Mouse (Mus musculus) C2C12 (cell line): ENCODE results near the gene Txndc9. TPM values are rescaled to one million over a fixed set of nuclear protein-coding genes. Genes with fewer than 3 reads are reported as not detected.
A peak's percentile ranks its signal among the peaks of the same experiment; 100 is the strongest.
"Not testable (repeated sequence)": the region's sequence is repeated elsewhere in the genome, so short reads cannot be mapped to it uniquely, and the experiment has no call there.

Source experiments
- H3K27me3 ChIP-seq: one replicate; pipeline ENCODE4 v1.6.1; 2011; ENCODE audit not compliant: control insufficient read depth, insufficient read depth, insufficient read length
- H3K36me3 ChIP-seq: one replicate; pipeline ENCODE4 v1.6.1; 2011; ENCODE audit not compliant: control insufficient read depth, insufficient read depth
- H3K4me3 ChIP-seq: one replicate; pipeline ENCODE4 v1.5.1; 2011; ENCODE audit warnings: mild to moderate bottlenecking, control low read depth; ENCODE audit not compliant: poor library complexity, insufficient read depth, severe bottlenecking
- H3K79me2 ChIP-seq: one replicate; pipeline ENCODE4 v1.6.1; 2011; ENCODE audit not compliant: control insufficient read depth, insufficient read depth
- H3K79me3 ChIP-seq: one replicate; pipeline ENCODE4 v1.6.1; 2011; ENCODE audit warnings: low read depth, control low read depth
- H3ac ChIP-seq: one replicate; pipeline ENCODE3; 2011; ENCODE audit warnings: low read depth; ENCODE audit not compliant: control insufficient read depth, insufficient read length
- CEBPB ChIP-seq: IDR thresholded peaks from one replicate; pipeline ENCODE4 v1.6.1; 2011; ENCODE audit warnings: low read depth, mild to moderate bottlenecking, control low read depth, moderate library complexity
- CTCF ChIP-seq: IDR thresholded peaks from one replicate; pipeline ENCODE4 v1.5.1; 2011; ENCODE audit not compliant: control insufficient read depth, insufficient read depth, insufficient read length
- FOSL1 ChIP-seq: IDR thresholded peaks from one replicate; pipeline ENCODE4 v1.8.0; 2011; ENCODE audit warnings: mild to moderate bottlenecking, low read length; ENCODE audit not compliant: poor library complexity, insufficient read depth, severe bottlenecking
- MAX ChIP-seq: IDR thresholded peaks from one replicate; pipeline ENCODE4 v1.6.1; 2011; ENCODE audit warnings: mild to moderate bottlenecking, control low read depth
- MYOD1 ChIP-seq: IDR thresholded peaks from one replicate; pipeline ENCODE4 v1.6.1; 2011; ENCODE audit warnings: low read depth; ENCODE audit not compliant: control insufficient read depth, insufficient read length
- MYOG ChIP-seq: IDR thresholded peaks from one replicate; pipeline ENCODE4 v1.6.1; 2011; ENCODE audit not compliant: control insufficient read depth, insufficient read length; ENCODE audit errors: extremely low read depth
- USF1 ChIP-seq: IDR thresholded peaks from one replicate; pipeline ENCODE4 v1.6.1; 2011; ENCODE audit warnings: low read depth, mild to moderate bottlenecking, control low read depth, moderate library complexity
- polyA plus RNA-seq: library from polyadenylated mRNA; unstranded; fragments of >200 nt; fragmentation: generic; extraction: Trizol; gene quantifications from one replicate; pipeline ENCODE4 v1.2.1, GENCODE M21; 2012; ENCODE audit warnings: missing spikeins

The Txndc9 gene
- polyA plus RNA-seq, 1 experiment: 41.1 TPM

DNA sequence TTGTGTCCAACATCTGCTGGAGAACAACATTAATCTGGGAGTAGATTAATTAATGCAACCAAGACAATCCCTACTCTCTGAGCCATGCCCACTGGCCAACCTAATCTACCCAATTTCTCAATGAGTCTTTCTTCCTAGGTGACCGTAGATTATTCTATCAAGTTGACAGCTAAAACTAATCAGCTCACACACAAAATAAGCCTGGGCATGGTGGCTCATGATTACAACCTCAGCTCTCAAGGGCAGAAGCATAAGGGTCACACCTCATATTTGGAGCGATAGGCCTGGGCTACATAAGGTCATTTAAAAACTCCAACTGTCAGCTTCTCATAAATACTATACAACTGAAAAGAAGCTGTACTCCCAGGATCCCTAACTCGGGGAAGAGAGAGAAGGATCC lies 1.5 kb downstream of the Txndc9 start:
- Histone ChIP-seq H3K79me2 (peaks cover 96% of the 10 kb centered on the region), H3ac (peak overlapping the region; percentile 82), H3K4me3 (peak overlapping the region; percentile 74), H3K27me3 (no peaks in the 10 kb centered on the region), H3K79me3 (peaks cover 63% of the 10 kb centered on the region), H3K36me3 (peaks cover 41% of the 10 kb centered on the region)
- TF ChIP-seq CEBPB (no peak), MYOD1 (no peak), MYOG (no peak), USF1 (no peak), CTCF (no peak), MAX (no peak), FOSL1 (no peak)

GRCm38 (mm10) chr1:37987856-37988255 lies 9.8 kb downstream of the Txndc9 start:
- Histone ChIP-seq H3K36me3 (peaks cover 73% of the 10 kb centered on the region), H3K79me3 (peaks cover 6% of the 10 kb centered on the region), H3ac (no peak overlapping the region), H3K4me3 (no peak overlapping the region), H3K79me2 (peaks cover 14% of the 10 kb centered on the region), H3K27me3 (no peaks in the 10 kb centered on the region)
- TF ChIP-seq MAX: no peak
- TF ChIP-seq USF1: no peak

DNA sequence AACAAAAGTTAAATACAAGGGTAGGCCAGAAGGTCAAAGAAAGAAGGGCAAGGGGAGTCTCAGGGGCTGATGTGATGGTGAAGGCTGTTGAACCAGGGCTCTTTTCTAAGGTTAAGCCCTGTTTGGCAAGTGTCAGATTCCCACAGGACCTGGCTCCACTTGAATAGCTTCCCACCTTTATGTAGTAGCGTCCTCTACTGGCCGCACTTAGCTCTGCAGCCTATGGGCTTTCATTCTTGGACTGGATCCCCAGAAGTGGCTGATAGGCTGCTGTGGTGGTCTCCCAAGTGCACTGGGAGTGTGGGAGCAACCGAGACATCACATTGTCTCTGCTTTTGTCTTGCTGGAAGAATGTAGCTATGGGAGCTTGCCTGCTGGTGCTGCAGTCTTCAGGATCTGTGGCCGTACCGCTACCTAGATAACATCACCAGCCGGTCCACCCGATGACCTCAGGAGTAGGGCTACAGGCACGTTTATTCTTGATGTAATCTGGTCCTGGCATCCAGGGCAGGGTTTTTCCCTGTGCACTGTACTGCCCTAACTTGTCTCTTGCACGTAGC lies 11.8 kb downstream of the Txndc9 start:
- H3K27me3 ChIP-seq: no peaks in the 10 kb centered on the region
- TF ChIP-seq CTCF (peak; percentile 3), MYOG (no peak), CEBPB (no peak), MAX (no peak)
- no peaks in the 10 kb centered on the region for H3K79me2 ChIP-seq
- peaks cover 53% of the 10 kb centered on the region for H3K36me3 ChIP-seq
- no peak overlapping the region for H3K4me3 ChIP-seq
- H3ac ChIP-seq: no peak overlapping the region
- H3K79me3 ChIP-seq: no peaks in the 10 kb centered on the region

GRCm38 (mm10) chr1:37984326-37984725 lies 13.4 kb downstream of the Txndc9 start:
- no peaks in the 10 kb centered on the region for H3K27me3 ChIP-seq
- H3K36me3 ChIP-seq: peaks cover 37% of the 10 kb centered on the region
- H3K79me3 ChIP-seq: no peaks in the 10 kb centered on the region
- H3ac ChIP-seq: no peak overlapping the region
- no peaks in the 10 kb centered on the region for H3K79me2 ChIP-seq
- H3K4me3 ChIP-seq: no peak overlapping the region
- TF ChIP-seq FOSL1 (no peak), MYOG (no peak), USF1 (no peak), MAX (no peak), CEBPB (no peak), MYOD1 (no peak), CTCF (no peak)

- Histone ChIP-seq H3K27me3 (peaks cover under 1% of the 10 kb centered on the region), H3K79me3 (no peaks in the 10 kb centered on the region), H3K79me2 (no peaks in the 10 kb centered on the region), H3K4me3 (no peak overlapping the region), H3ac (no peak overlapping the region), H3K36me3 (no peaks in the 10 kb centered on the region)
- TF ChIP-seq MYOG (no peak), MYOD1 (no peak)
Measured at GRCm38 (mm10) chr1:37977303-37977702, 20.4 kb downstream of the Txndc9 start.

DNA sequence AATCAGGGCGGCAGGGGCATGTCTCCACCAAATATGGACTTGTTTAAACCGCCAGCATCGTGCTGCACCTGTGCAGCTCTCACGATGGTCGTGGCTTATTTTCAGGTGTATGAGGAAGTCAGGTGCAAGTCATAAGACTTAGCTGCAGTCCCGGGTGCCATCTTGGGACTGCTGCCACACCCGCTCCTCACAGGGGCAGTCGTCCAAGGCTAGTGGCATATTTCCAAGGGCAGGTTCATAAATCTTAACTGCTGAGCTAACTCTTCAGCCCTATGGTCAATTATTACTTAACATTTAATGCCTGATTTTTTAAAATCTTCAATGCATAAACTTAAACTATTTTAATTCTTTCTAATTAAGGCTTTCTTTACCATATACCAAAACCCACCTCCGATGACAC lies 21.0 kb downstream of the Txndc9 start:
- H3K36me3 ChIP-seq, H3ac ChIP-seq, H3K4me3 ChIP-seq, H3K79me3 ChIP-seq, H3K79me2 ChIP-seq, H3K27me3 ChIP-seq: not testable (repeated sequence)

DNA sequence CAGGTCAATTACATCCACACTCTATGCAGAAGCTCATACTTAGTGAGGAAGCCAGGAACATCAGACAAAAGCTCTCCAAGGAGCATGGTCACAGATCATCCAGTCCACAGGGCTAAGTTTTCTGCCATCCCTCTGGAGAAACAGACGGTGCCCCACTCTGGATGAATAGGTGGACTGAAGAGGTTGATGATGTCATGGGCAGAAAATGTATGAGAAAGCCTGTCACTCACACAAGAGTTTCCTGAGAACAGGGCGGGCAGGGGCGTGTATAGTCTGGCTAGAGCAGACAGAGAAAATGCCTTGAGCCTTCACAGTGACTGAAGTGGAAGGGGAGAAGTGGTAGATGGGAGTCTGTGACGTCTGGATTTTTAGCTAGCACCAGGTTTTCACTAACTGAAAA lies 26.2 kb downstream of the Txndc9 start:
- H3K27me3 ChIP-seq: peaks cover 4% of the 10 kb centered on the region
- H3K36me3 ChIP-seq: no peaks in the 10 kb centered on the region
- no peaks in the 10 kb centered on the region for H3K79me2 ChIP-seq
- TF ChIP-seq USF1 (no peak), MYOG (no peak), MAX (no peak), CEBPB (no peak)
- H3K4me3 ChIP-seq: no peak overlapping the region
- H3ac ChIP-seq: no peak overlapping the region
- no peaks in the 10 kb centered on the region for H3K79me3 ChIP-seq
